Mouse (Mus musculus) heart, embryonic 12.5 days (tissue): ENCODE measurements around the gene Jdp2. TPM values are rescaled to one million over a fixed set of nuclear protein-coding genes. Genes with fewer than 3 reads are reported as not detected.

ENCODE experiments used
- ATAC-seq: fragments of 200-750 bp; cut with Nextera tagmentation; 2 replicates; pipeline ENCODE4 v1.8.0; 2017; ENCODE audit warnings: moderate TSS enrichment, moderate library complexity; ENCODE audit not compliant: insufficient number of reproducible peaks, low FRiP score
- H3K27ac ChIP-seq: fragments of 300-500 bp; sonication (generic); 2 replicates; pipeline ENCODE4 v1.5.1; 2016; ENCODE audit warnings: mild to moderate bottlenecking, moderate library complexity; ENCODE audit not compliant: poor library complexity, severe bottlenecking
- H3K27me3 ChIP-seq: fragments of 300-500 bp; sonication (generic); replicated peaks from 2 replicates; pipeline ENCODE4 v1.6.1; 2016; ENCODE audit warnings: mild to moderate bottlenecking, moderate library complexity
- H3K36me3 ChIP-seq: fragments of 300-500 bp; sonication (generic); 2 replicates; pipeline ENCODE4 v1.6.1; 2016; ENCODE audit warnings: mild to moderate bottlenecking, moderate library complexity
- H3K4me1 ChIP-seq: fragments of 300-500 bp; sonication (generic); replicated peaks from 2 replicates; pipeline ENCODE4 v1.6.1; 2016; ENCODE audit warnings: mild to moderate bottlenecking
- H3K4me2 ChIP-seq: fragments of 300-500 bp; sonication (generic); 2 replicates; pipeline ENCODE4 v1.6.1; 2016; ENCODE audit warnings: mild to moderate bottlenecking, moderate library complexity
- H3K4me3 ChIP-seq: fragments of 300-500 bp; sonication (generic); 2 replicates; pipeline ENCODE4 v1.5.1; 2016; ENCODE audit warnings: mild to moderate bottlenecking
- H3K9ac ChIP-seq: fragments of 300-500 bp; sonication (generic); 2 replicates; pipeline ENCODE4 v1.6.1; 2016; ENCODE audit warnings: mild to moderate bottlenecking, moderate library complexity
- H3K9me3 ChIP-seq: fragments of 300-500 bp; sonication (generic); replicated peaks from 2 replicates; pipeline ENCODE4 v1.6.1; 2016; ENCODE audit warnings: mild to moderate bottlenecking, moderate library complexity
- WGBS: fragments of 180-500 bp; shearing (Covaris S2); methylation state at CpG from one replicate; pipeline ENCODE4 v1.1.7; 2016; 5-methylcytosine and 5-hydroxymethylcytosine counted together
- polyA plus RNA-seq: library from polyadenylated mRNA; unstranded; fragments of >200 nt; fragmentation: Nextera tagmentation; extraction: Ambion mirVana; gene quantifications from 2 replicates; pipeline ENCODE4 v1.2.1, GENCODE M21; 2016

The Jdp2 gene
- polyA plus RNA-seq, 1 experiment from 2014 or later: 0.56 TPM

DNA sequence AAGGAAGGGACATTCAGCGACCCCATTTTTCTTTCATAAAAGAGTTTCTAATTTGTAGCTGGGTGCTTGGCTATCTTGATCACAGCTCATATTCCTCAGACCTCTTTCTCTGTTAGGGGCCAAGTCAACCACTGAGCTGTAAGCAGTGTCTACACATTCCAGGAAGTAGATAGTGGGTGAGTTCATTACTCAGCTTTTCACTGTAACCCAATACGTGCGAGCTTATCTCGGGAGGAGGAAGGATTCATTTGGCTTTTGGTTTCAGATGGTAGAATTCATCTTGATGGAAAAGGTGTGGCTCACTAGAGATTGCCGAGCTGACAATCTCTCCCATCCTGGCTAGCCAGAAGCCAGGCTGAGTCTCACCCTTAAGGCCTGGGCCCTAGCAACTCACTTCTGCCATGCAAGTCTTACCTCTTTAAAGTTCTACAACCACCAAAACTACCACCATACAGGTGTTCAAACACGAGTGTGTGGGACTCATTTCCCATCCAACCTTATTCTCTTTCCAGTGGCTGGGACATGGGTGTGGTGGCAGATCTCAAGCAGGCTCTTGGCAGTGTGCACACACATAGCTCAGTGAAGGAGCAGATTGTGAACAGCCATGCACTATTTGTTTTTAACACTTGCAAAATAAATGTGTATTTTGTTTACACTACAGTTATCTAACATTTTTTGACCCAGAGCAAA lies 23.9 kb upstream of the Jdp2 start:
- peaks cover 26% of the 10 kb centered on the region for H3K4me1 ChIP-seq
- no peaks in the 10 kb centered on the region for H3K27me3 ChIP-seq
- no peak overlapping the region for H3K9ac ChIP-seq
- ATAC-seq: no peak
- no peaks in the 10 kb centered on the region for H3K9me3 ChIP-seq
- H3K4me2 ChIP-seq: no peak overlapping the region
- no peaks in the 10 kb centered on the region for H3K36me3 ChIP-seq
- H3K27ac ChIP-seq: no peak overlapping the region
- H3K4me3 ChIP-seq: no peak overlapping the region
- 35% methylated on average over 6 of the region's 6 CpGs for WGBS

- no peaks in the 10 kb centered on the region for H3K36me3 ChIP-seq
- H3K4me3 ChIP-seq: no peak overlapping the region
- H3K9me3 ChIP-seq: no peaks in the 10 kb centered on the region
- 58% methylated on average over 4 of the region's 4 CpGs for WGBS
- no peak overlapping the region for H3K9ac ChIP-seq
- no peak for ATAC-seq
- H3K4me2 ChIP-seq: no peak overlapping the region
- no peak overlapping the region for H3K27ac ChIP-seq
- peaks cover 21% of the 10 kb centered on the region for H3K4me1 ChIP-seq
- no peaks in the 10 kb centered on the region for H3K27me3 ChIP-seq
Observed at GRCm38 (mm10) chr12:85575496-85575840, 23.4 kb upstream of the Jdp2 start.

DNA sequence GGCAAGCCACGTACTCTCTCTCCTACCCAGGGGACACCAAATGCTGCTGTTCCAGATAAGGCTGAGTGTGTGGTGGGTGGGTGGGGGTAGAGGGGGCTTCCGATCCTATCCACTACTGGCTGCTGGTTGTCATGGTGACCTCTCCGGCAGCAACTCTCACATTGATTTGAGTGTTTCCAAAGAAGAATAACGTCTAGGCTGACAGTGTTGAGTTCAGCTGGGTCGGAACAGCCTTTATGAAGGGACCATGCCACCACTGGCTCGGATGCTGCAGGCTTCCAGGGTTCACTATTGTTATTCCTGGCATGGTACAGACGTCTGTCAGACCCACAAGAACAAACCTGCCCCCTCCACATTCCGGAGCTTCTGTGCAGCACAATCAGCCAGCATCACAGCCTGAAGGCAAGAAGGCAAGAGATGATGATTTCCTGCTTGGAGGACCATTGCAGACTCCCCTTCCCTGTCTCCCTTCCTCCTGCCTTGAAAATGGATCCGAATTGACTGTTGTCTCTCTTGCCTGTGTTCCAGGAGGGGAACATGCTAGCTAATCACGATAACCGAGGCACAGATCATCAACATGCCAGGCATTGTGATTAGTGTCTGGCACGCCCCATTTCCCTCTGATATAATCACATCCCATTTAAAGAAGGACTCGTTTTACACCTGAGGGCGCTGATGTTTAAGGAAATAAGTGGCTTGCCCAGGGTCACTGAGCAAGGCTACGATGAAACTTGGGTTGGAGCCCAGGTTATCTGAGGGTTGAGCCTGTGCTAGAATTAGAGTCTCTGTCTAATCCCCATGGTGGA lies 17.4 kb upstream of the Jdp2 start:
- Histone ChIP-seq H3K4me3 (no peak overlapping the region), H3K9me3 (no peaks in the 10 kb centered on the region), H3K4me1 (peaks cover 12% of the 10 kb centered on the region), H3K9ac (no peak overlapping the region), H3K4me2 (peak overlapping the region; percentile 47), H3K27ac (no peak overlapping the region), H3K27me3 (no peaks in the 10 kb centered on the region), H3K36me3 (no peaks in the 10 kb centered on the region)
- no peak; the same call in 1 of the 2 replicates for ATAC-seq
- 31% methylated on average over 15 of the region's 15 CpGs for WGBS

DNA sequence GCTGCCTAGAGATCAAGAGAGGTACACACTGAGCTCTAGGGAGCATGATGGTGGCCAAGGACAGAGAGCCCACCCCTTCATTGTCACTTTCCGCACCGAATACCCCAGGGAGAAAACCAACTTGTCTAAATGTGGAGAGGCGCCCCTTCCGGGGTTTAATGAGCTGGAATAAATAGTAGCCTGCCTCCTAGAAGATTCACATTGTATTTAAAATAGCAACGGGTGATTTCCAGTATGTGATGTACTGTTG lies 16.8 kb upstream of the Jdp2 start:
- H3K9ac ChIP-seq: no peak overlapping the region
- H3K4me3 ChIP-seq: no peak overlapping the region
- H3K4me1 ChIP-seq: peaks cover 12% of the 10 kb centered on the region
- 82% methylated on average over 5 of the region's 5 CpGs for WGBS
- H3K36me3 ChIP-seq: no peaks in the 10 kb centered on the region
- no peak for ATAC-seq
- no peaks in the 10 kb centered on the region for H3K9me3 ChIP-seq
- H3K27me3 ChIP-seq: no peaks in the 10 kb centered on the region
- no peak overlapping the region for H3K4me2 ChIP-seq
- H3K27ac ChIP-seq: no peak overlapping the region

DNA sequence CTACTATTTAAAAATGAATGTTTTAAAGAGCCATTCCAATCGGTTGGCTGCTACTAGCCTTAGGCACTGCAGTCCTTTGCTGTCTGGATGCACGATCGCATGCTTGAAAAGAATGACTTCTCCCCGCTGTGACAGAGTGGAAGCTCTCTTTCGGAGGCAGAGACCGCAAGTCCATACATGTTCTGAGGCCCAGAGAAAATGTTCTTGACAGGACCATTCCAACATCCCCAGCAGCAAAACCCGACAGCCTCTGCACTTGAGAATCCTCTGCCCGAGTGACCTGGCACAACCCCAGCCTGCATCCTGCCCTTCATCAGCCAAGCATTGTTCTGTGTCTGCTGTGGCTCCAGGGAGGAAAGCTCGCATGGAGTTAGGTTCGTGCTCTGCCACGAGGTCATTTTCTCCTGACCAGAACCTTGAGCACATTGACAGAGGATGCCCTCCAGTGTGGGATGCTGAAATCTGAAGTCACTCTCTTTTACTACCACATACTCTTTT lies 13.0 kb upstream of the Jdp2 start:
- no peak for ATAC-seq
- H3K27ac ChIP-seq: no peak overlapping the region
- H3K36me3 ChIP-seq: no peaks in the 10 kb centered on the region
- H3K9me3 ChIP-seq: no peaks in the 10 kb centered on the region
- no peak overlapping the region for H3K4me2 ChIP-seq
- no peak overlapping the region for H3K4me3 ChIP-seq
- peaks cover 30% of the 10 kb centered on the region for H3K4me1 ChIP-seq
- no peaks in the 10 kb centered on the region for H3K27me3 ChIP-seq
- no peak overlapping the region for H3K9ac ChIP-seq
- 67% methylated on average over 11 of the region's 11 CpGs for WGBS

GRCm38 (mm10) chr12:85589870-85590382 lies 8.9 kb upstream of the Jdp2 start:
- 18% methylated on average over 5 of the region's 5 CpGs for WGBS
- ATAC-seq: no peak
- H3K4me2 ChIP-seq: no peak overlapping the region

DNA sequence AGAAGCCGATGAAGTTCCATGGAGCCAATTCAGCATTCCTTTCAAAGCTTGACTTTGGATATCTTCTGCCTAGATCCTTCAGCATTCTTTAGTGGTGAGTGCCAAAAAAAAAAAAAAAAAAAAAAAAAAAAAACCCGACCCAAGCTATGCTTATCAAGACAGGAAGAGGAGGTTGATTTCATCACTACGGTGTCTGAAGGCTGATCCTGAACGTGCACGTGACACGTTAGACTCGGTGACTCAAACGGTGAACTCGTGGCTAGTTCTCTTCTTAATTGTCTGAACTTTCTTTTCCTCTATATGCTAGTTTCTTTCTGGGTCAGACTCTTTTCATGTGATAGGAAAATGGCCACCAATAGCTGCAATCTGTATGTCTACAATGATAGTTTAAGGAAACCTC lies 5.9 kb upstream of the Jdp2 start:
- WGBS: 19% methylated on average over 9 of the region's 9 CpGs
- no peak for ATAC-seq
- H3K9ac ChIP-seq: no peak overlapping the region
- H3K36me3 ChIP-seq: no peaks in the 10 kb centered on the region
- H3K4me2 ChIP-seq: no peak overlapping the region
- H3K27ac ChIP-seq: no peak overlapping the region
- no peaks in the 10 kb centered on the region for H3K9me3 ChIP-seq
- H3K27me3 ChIP-seq: no peaks in the 10 kb centered on the region
- H3K4me3 ChIP-seq: no peak overlapping the region
- peaks cover 22% of the 10 kb centered on the region for H3K4me1 ChIP-seq

More at GRCm38 (mm10) chr12:85589870-85590382, 8.9 kb upstream of the Jdp2 start:
- H3K9me3 ChIP-seq: no peaks in the 10 kb centered on the region
- no peak overlapping the region for H3K9ac ChIP-seq
- H3K4me1 ChIP-seq: peaks cover 20% of the 10 kb centered on the region
- no peaks in the 10 kb centered on the region for H3K27me3 ChIP-seq
- no peaks in the 10 kb centered on the region for H3K36me3 ChIP-seq
- peak overlapping the region; percentile 57 for H3K27ac ChIP-seq
- no peak overlapping the region for H3K4me3 ChIP-seq

DNA sequence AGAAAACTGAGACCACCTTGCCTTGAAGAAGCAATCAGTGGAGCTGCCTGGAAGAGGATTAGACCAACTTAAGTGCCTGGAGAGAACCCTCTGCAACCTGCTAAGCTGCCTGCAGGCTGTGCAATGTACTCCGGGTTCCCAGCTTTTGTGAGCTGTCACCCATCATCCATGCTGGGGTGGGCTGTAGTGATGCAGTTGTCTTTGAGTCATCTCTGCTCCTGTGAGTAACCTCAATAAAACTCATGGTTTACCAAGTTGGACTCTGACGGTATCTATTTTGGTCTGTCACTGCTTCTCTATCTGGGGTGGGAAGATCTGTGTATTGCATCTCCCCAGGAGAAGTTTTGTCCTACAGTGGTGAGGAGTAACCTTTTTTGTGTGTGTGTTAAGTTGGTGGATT lies 4.4 kb upstream of the Jdp2 start:
- Histone ChIP-seq H3K36me3 (no peaks in the 10 kb centered on the region), H3K4me2 (no peak overlapping the region), H3K27ac (no peak overlapping the region), H3K27me3 (no peaks in the 10 kb centered on the region), H3K9ac (no peak overlapping the region), H3K9me3 (no peaks in the 10 kb centered on the region), H3K4me3 (no peak overlapping the region), H3K4me1 (peaks cover 25% of the 10 kb centered on the region)
- no peak for ATAC-seq
- WGBS: 77% methylated on average over 2 of the region's 2 CpGs

DNA sequence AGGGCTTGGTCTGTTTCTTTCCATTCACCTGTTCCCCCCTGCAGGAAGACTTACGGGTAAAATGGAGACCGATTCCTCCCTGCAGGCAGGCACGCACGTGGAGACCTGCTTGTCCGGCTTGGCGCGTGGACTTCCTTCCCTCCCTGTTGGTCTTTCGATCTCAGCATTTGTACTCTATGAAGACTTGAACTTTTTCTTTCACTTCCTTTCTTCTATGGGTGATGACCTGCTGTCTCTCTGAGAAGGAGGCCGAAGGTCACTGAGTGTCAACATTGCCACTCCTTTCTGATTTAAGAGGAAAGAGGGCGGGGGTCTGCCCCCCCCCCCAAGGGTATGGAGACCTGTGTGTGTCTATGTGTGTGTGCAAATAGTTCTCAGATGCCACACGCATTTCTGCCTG lies 774 bp upstream of the Jdp2 start:
- no peaks in the 10 kb centered on the region for H3K27me3 ChIP-seq
- 62% methylated on average over 11 of the region's 11 CpGs for WGBS
- H3K36me3 ChIP-seq: no peaks in the 10 kb centered on the region
- no peaks in the 10 kb centered on the region for H3K9me3 ChIP-seq
- peak overlapping the region; percentile 71 for H3K4me3 ChIP-seq
- peak overlapping the region; percentile 78 for H3K27ac ChIP-seq
- H3K4me1 ChIP-seq: peaks cover 40% of the 10 kb centered on the region
- peak overlapping the region; percentile 85; the same call in 1 of the 2 replicates for H3K9ac ChIP-seq
- peak overlapping the region; percentile 84 for H3K4me2 ChIP-seq
- ATAC-seq: no peak

DNA sequence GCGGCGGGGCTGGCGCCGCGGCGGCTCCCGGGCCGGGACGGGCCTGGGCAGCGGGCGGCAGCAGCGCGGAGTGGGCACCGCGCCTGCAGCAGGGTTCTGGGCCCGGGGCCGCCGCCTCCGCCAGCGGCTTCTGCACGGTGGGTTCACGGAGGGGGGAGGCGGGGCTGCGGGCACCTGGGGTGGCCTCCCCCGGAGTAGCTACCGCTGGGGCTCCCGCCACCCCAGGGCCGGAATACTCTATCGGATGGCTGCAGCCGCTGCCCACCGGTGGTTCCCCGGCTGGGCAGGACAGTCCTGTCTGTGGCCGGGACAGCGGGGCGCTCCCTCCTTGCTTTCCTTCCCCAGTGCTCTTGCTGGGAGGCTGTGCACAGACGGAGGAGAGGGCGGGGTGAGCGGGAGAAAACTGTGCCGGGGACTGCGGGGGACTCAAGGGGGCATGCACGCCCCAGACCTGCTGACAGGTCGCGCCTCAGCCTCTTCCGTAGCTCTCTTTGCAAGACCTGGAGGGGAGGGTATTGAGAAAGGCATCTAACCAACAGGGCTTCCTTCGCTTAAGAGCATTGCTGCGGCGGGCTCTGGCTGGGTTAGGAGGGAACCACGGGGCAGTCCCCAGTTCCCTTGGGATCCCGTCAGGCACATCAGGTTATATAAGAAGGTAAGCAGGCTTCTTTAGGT lies 788 bp downstream of the Jdp2 start:
- Histone ChIP-seq H3K9ac (peak overlapping the region; percentile 85), H3K27ac (peak overlapping the region; percentile 80), H3K4me3 (peak overlapping the region; percentile 71), H3K4me1 (peaks cover 54% of the 10 kb centered on the region), H3K9me3 (no peaks in the 10 kb centered on the region), H3K36me3 (no peaks in the 10 kb centered on the region), H3K27me3 (no peaks in the 10 kb centered on the region), H3K4me2 (peak overlapping the region; percentile 84)
- WGBS: under 1% methylated on average over 48 of the region's 49 CpGs
- peak; percentile 61 for ATAC-seq

DNA sequence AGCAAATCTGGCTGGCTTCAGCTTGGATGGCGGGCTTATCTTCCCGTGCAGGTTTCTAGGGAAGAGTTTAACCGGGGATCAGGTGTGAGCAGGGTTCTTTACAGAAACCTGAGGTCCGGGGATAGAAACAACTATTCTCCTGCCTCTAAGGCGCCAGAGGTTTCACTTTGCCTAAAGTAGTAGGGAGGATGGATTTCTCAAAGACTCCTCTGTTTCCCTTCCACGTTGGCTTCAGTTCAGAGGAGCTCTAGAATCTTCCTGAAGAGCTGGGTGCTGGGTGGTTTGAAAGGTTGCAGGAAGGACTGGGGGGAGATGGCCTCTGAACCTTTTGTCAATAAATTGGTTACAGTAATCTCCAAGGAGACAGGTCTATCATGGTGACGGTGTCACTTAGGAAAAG lies 1.8 kb downstream of the Jdp2 start:
- peak overlapping the region; percentile 84 for H3K4me2 ChIP-seq
- peak overlapping the region; percentile 85; the same call in 1 of the 2 replicates for H3K9ac ChIP-seq
- peaks cover 5% of the 10 kb centered on the region; the same call in 1 of the 2 replicates for H3K36me3 ChIP-seq
- peaks cover 64% of the 10 kb centered on the region for H3K4me1 ChIP-seq
- WGBS: 28% methylated on average over 7 of the region's 7 CpGs
- no peaks in the 10 kb centered on the region for H3K9me3 ChIP-seq
- ATAC-seq: no peak
- no peak overlapping the region for H3K27ac ChIP-seq
- H3K4me3 ChIP-seq: peak overlapping the region; percentile 71
- no peaks in the 10 kb centered on the region for H3K27me3 ChIP-seq
